Mouse (Mus musculus) gastrocnemius, adult 18-20 months (tissue): ENCODE results near the gene Csrp2. TPM values are rescaled to one million over a fixed set of nuclear protein-coding genes. Genes with fewer than 3 reads are reported as not detected.

Experiments used
- DNase-seq: peaks from one replicate; pipeline ENCODE4 v3.0.0; 2021; ENCODE audit warnings: low spot score
- total RNA-seq, 2 experiments: library from RNA; stranded (reverse); gene quantifications; 2 replicates each; pipeline ENCODE4 v1.2.3; 2021

Csrp2 gene
- total RNA-seq, 2 experiments from 2014 or later, result 5.5 to 6.4 TPM

DNA sequence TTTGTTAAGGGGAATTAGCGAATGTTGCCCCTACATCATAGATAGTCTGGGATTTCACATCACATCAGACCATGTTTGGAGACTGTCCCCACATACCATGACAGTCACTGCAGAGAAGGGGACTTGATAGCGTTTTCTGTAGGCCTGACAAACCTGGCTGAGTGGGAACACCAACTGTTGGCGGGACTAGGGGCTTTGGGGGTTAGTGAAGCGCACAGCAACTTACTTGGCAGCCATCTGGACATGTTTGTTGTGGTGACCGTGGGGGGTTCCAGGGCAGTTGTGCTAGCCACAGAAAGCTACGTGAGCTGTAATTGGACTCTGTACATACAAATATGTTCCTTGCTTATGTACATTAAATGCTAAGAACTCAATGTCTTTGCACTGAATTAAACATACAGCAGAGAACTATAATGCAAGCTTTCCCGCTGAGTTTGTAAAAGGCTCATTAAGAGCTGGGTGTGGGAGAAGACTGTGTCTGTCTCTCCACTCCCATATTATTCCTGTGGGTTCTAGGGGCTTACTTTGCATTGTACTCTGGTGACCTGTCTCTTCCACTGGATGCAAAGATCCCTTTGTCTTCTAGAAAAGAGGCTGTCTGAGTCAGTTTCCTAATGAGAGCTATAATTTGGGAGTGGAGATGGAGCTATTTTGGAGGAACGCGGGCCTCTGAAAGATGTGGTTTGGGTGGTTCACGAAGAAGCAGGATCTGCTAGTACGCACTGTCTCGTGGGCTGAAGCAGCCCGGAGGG lies 11.7 kb downstream of the Csrp2 start:
- DNase-seq, result no peak

GRCm38 (mm10) chr10:110931913-110932560 lies 12.4 kb downstream of the Csrp2 start:
- no peak for DNase-seq

GRCm38 (mm10) chr10:110933584-110933983 lies 14.0 kb downstream of the Csrp2 start:
- DNase-seq, result no peak

DNA sequence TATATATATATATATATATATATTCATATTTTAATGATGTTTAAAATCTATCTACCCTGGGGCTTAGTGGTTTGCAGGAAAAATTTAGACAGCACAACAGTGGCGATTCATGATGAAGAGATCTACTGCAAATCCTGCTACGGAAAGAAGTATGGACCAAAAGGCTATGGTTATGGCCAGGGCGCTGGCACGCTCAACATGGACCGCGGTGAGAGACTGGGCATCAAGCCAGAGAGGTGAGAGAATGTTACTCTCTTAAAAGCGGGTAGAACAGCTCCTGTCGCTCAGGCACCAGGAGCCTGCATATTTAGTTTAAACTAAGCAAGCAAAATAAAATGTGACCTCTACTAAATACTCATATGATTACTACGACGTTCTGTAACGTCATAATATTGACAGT lies 15.5 kb downstream of the Csrp2 start:
- DNase-seq, result no peak

DNA sequence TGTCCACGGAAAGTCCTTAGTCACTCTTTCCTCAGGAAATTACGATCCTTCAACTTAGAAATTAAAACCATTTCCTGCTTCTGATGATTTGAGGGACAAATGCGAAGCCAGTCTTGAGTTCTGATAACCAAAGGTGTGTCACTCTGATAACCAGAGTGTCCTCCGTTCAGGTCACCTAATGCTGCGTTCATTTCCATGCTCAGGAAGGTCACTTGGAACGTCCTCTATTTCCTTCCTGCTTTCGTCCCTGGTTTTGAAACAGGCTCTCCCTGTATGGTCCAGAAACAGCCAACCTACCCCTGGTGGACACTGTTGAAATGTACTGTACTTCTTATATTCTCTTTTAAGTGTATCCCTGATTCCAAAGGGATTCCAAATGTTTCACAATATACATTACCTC lies 16.1 kb downstream of the Csrp2 start:
- no peak for DNase-seq

- no peak for DNase-seq
These were observed 18.8 kb downstream of the Csrp2 start for GRCm38 (mm10) chr10:110938361-110938760.

- no peak for DNase-seq
These were observed 19.4 kb downstream of the Csrp2 start for GRCm38 (mm10) chr10:110938841-110939549.

DNA sequence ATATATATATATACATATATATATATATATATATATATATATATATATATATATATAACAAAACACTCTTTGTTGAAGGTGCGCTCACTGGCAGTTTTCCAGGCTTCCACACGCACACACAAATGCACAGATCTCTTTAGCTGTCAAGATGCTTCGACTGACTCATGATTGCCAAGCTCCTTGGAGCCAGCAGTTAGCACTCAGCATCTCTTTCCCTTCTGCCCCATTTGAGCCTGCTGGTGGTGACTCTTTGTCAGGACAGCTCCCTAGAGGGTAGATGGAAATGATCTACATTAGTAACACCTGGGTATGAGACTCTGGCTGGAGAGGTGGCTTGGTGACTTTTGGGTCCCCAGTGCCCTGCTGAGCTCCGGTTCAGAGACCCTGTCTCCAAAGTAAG lies 20.1 kb downstream of the Csrp2 start:
- no peak for DNase-seq

DNA sequence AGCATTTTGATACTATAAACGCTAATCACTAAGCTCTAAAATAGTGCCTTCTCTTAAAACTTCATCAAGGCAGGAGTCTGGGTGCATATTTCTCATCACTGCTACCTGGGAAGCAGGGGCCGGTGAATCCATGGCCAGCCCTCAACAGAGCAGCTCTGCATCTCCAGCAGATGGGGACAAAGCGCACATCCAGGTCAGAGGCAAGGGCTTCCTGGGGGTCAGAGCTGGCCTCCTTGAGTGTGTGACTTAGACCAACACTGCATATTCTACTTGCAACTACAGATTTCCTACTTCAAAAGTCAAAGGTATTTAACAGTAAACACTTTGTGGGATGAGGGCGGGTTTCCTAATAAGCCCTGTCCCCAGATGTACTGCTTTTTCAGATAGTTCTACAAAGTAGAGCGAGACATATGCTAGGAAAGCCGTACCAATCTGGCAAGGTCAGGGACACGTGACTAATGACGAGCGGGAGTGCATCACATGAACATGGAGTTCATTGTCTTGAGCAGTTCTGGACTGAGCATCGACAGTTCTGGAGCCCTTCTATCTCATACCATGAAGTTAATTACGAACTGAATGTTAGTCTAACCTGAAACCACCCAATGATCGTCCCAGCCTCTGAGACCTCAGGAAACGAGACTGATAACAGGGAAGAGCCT lies 21.3 kb downstream of the Csrp2 start:
- DNase-seq, result no peak

GRCm38 (mm10) chr10:110941968-110942367 lies 22.4 kb downstream of the Csrp2 start:
- no peak for DNase-seq

DNA sequence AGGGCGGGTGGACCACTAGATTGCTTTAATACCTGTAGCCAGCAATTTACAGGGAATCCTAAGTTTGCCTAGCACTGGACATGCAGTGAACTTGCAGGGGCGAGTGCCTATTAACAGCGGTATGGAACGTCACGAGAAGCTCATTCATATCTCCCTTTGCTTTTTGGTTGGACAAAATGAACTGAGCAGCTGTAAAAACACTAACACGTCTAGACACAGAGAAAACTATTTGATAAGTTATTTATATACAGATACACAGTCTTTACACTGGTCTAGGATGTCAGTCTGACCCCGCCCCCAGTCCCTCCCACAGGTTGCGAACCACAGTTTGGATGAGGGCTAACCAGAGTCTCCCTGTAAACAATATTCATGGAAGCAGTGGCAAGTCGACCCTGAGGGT lies 23.2 kb downstream of the Csrp2 start:
- DNase-seq, result no peak

- no peak for DNase-seq
These were observed 24.6 kb downstream of the Csrp2 start for GRCm38 (mm10) chr10:110944175-110944574.

DNA sequence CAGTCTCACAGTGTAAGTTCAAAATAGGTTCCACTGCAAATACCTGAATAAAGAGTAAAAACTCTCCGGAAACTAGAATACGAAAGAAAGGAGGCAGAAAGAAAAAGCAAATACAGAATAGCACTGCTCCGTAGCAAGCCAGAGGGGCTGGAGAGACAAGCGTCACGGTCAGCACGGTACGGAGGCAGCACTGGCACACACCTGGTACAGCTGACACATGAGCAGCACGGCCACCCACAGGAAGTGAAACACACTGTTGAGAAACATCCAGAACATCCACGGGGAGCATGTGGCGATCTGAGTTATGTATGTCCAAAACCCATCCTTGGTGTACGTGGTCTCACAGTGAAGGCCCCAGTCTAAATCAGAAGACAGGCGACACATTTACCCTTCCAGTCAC lies 26.4 kb downstream of the Csrp2 start:
- DNase-seq, result no peak

- DNase-seq, result no peak
These were observed 28.0 kb downstream of the Csrp2 start for GRCm38 (mm10) chr10:110947574-110947973.

GRCm38 (mm10) chr10:110951112-110951511 lies 31.5 kb downstream of the Csrp2 start:
- no peak for DNase-seq

DNA sequence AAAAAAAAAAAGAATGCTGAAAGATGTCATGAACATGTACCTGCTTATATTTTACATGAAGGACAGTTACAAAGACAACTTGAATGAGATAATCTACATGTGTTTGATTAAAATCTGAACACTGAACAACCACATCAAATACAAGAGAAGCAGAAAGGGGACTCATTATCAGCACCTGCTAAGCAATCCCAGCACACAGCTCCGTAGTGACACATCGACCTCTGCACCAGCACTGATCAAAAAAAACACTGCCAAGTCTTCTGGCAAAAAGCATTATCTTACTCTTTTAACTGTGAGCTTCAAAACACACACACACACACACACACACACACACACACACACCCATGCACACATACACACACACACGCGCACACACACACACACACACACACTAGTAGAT lies 32.2 kb downstream of the Csrp2 start:
- no peak for DNase-seq

- no peak for DNase-seq
These were observed 32.7 kb downstream of the Csrp2 start for GRCm38 (mm10) chr10:110952271-110952670.

- peak; percentile 93 for DNase-seq
These were observed 33.4 kb downstream of the Csrp2 start for GRCm38 (mm10) chr10:110952937-110953451.

DNA sequence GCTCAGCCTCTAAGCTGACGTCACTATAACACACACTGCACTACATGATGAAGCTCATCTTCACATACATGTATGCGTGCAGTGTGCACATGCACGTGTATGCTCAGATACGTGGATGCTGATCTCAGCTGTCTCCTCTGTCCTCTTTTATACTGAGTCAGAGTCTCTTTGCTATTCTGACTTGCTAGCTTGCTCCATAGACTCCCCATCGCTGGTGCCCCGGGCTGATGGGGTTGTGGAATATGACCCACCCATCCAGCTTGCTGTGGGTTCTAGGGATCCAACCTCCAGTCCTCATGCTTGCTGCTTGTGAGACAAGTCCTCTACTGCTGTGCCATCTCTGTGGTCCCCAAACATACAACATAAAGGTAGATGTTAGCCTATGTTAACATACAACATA lies 39.3 kb downstream of the Csrp2 start:
- DNase-seq, result no peak

DNA sequence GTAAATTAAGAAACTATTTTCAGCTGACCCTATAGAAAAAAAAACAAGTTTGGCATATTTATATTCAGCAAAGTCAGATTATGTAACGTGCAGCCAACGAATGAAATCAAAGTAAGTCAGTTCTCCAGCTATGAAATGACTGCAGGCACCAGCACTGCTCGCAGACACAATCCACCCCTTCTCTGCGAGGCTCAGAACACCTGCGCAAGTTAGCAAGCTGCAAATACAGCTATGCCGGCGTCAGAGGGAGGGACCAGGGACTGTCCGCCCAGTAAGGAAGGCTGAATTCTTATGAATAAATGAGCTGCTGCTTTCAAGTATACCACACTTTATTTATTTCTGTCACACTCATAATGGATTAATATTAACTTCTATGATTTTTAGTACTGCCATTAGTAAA lies 40.2 kb downstream of the Csrp2 start:
- DNase-seq, result no peak

DNA sequence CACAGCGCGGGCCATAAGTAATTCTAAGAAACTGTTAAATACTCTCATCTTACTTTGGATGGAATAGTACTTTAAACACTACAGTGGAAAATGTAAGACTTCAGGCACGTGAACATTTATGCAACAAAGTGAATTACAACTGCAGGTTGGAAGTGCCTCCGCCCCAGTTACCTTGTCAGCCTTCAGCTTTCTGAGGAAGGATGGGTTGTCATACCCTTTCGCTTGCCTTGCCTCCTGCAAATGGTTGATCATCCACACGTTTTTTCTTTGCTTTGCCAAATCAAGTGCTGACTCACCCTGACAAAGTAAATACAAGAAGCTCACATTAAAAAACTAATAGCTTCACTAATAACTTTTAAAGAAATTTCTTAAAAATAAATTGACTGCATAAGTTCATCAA lies 41.3 kb downstream of the Csrp2 start:
- DNase-seq, result no peak

- DNase-seq, result no peak
These were observed 42.6 kb downstream of the Csrp2 start for GRCm38 (mm10) chr10:110962172-110962571.
